Mouse (Mus musculus) CH12.LX (cell line): ENCODE results near the gene Hdac11. TPM values are rescaled to one million over a fixed set of nuclear protein-coding genes. Genes with fewer than 3 reads are reported as not detected.

Experiments
- DNase-seq: peaks from one replicate; pipeline ENCODE4 v3.0.0-alpha.2; 2013; ENCODE audit errors: extremely low read depth
- H3K27ac ChIP-seq: 2 replicates; pipeline ENCODE4 v1.5.1; 2012; ENCODE audit warnings: low read depth, mild to moderate bottlenecking, control low read depth, moderate library complexity; ENCODE audit not compliant: insufficient read depth
- H3K27me3 ChIP-seq: replicated peaks from 2 replicates; pipeline ENCODE3; 2012; ENCODE audit warnings: inconsistent platforms
- H3K36me3 ChIP-seq, 2 experiments: replicated peaks in 1 of 2; 2 replicates each; pipeline versions ENCODE3 to v1.6.1; 2012; ENCODE audit warnings: inconsistent platforms in 1 of 2, low read length in 1 of 2, mild to moderate bottlenecking in 1 of 2, mixed read lengths in 1 of 2, moderate library complexity in 1 of 2; ENCODE audit not compliant: control insufficient read depth in 1 of 2, insufficient read depth in 1 of 2
- H3K4me1 ChIP-seq, 2 experiments: 2 replicates each; pipeline ENCODE4 v1.6.1; 2012; ENCODE audit warnings: inconsistent platforms in 1 of 2, moderate library complexity in 1 of 2; ENCODE audit not compliant: insufficient read depth in 2 of 2, control insufficient read depth in 1 of 2
- H3K4me2 ChIP-seq: 2 replicates; pipeline ENCODE4 v1.6.1; 2012; ENCODE audit warnings: low read depth, mild to moderate bottlenecking, control low read depth; ENCODE audit not compliant: poor library complexity, insufficient read depth, severe bottlenecking
- H3K4me3 ChIP-seq, 3 experiments: fragments of 150-350 bp in 1 of 3; sonication (generic) in 1 of 3; replicated peaks in 1 of 3; 2 replicates each; pipeline versions ENCODE3 to v1.5.1; 2011 to 2012; ENCODE audit warnings: low read depth in 2 of 3, low read length in 2 of 3, mild to moderate bottlenecking in 2 of 3, moderate library complexity in 2 of 3, control low read depth in 1 of 3, improper control_type of control experiment in 1 of 3, inconsistent platforms in 1 of 3, mixed read lengths in 1 of 3; ENCODE audit not compliant: poor library complexity in 1 of 3
- H3K79me2 ChIP-seq: replicated peaks from 2 replicates; pipeline ENCODE4 v1.6.1; 2012; ENCODE audit warnings: mild to moderate bottlenecking, moderate library complexity; ENCODE audit not compliant: control insufficient read depth, poor library complexity, insufficient read depth, severe bottlenecking; ENCODE audit errors: extremely low read depth
- H3K9ac ChIP-seq: 2 replicates; pipeline ENCODE4 v1.6.1; 2012; ENCODE audit warnings: low read depth, mild to moderate bottlenecking, control low read depth, moderate library complexity; ENCODE audit not compliant: insufficient read depth
- H3K9me3 ChIP-seq: replicated peaks from 2 replicates; pipeline ENCODE3; 2012; ENCODE audit warnings: low read length, inconsistent platforms, mixed read lengths
- BHLHE40 ChIP-seq: IDR thresholded peaks from 2 replicates; pipeline ENCODE4 v1.6.1; 2011; ENCODE audit warnings: mild to moderate bottlenecking, low read depth, low read length, improper control_type of control experiment
- CHD2 ChIP-seq: IDR thresholded peaks from 2 replicates; pipeline ENCODE4 v1.6.1; 2011; ENCODE audit warnings: low read length, improper control_type of control experiment
- CTCF ChIP-seq, 2 experiments: IDR thresholded peaks in 1 of 2; conservative IDR thresholded peaks in 1 of 2; 2 replicates each; pipeline ENCODE4 v1.5.1; 2011 to 2012; ENCODE audit warnings: low read depth in 2 of 2, low read length in 2 of 2, improper control_type of control experiment in 1 of 2, inconsistent platforms in 1 of 2, mild to moderate bottlenecking in 1 of 2, moderate library complexity in 1 of 2
- E2F4 ChIP-seq: IDR thresholded peaks from 2 replicates; pipeline ENCODE4 v1.6.1; 2011; ENCODE audit warnings: low read depth, low read length, improper control_type of control experiment; ENCODE audit not compliant: insufficient replicate concordance
- EP300 ChIP-seq: IDR thresholded peaks from 2 replicates; pipeline ENCODE4 v1.6.1; 2011; ENCODE audit warnings: low read length, improper control_type of control experiment
- ETS1 ChIP-seq: conservative IDR thresholded peaks from 2 replicates; pipeline ENCODE4 v1.6.1; 2012; ENCODE audit warnings: low read depth, mild to moderate bottlenecking, inconsistent platforms, low read length, improper control_type of control experiment, moderate library complexity
- HCFC1 ChIP-seq: IDR thresholded peaks from 2 replicates; pipeline ENCODE4 v1.6.1; 2012; ENCODE audit warnings: low read depth, mild to moderate bottlenecking, inconsistent platforms, low read length, improper control_type of control experiment
- IRF4 ChIP-seq: IDR thresholded peaks from 2 replicates; pipeline ENCODE4 v1.6.1; 2014; ENCODE audit warnings: low read depth, mild to moderate bottlenecking, inconsistent platforms, low read length, improper control_type of control experiment
- JUN ChIP-seq: IDR thresholded peaks from 2 replicates; pipeline ENCODE4 v1.6.1; 2011; ENCODE audit warnings: low read depth, mild to moderate bottlenecking, low read length, improper control_type of control experiment, moderate library complexity; ENCODE audit not compliant: insufficient read depth
- KAT2A ChIP-seq: IDR thresholded peaks from 2 replicates; pipeline ENCODE4 v1.6.1; 2012; ENCODE audit warnings: low read length, improper control_type of control experiment, inconsistent platforms; ENCODE audit not compliant: insufficient replicate concordance
- MAFK ChIP-seq: IDR thresholded peaks from 2 replicates; pipeline ENCODE4 v1.6.1; 2011; ENCODE audit warnings: low read length, improper control_type of control experiment; ENCODE audit not compliant: insufficient replicate concordance
- MAX ChIP-seq: IDR thresholded peaks from 2 replicates; pipeline ENCODE4 v1.6.1; 2011; ENCODE audit warnings: low read length, improper control_type of control experiment
- MEF2A ChIP-seq: IDR thresholded peaks from 2 replicates; pipeline ENCODE4 v1.6.1; 2014; ENCODE audit warnings: low read depth, mild to moderate bottlenecking, inconsistent platforms, low read length, improper control_type of control experiment, borderline replicate concordance
- NELFE ChIP-seq: IDR thresholded peaks from 2 replicates; pipeline ENCODE4 v1.6.1; 2011; ENCODE audit warnings: low read depth, low read length, improper control_type of control experiment
- PAX5 ChIP-seq: IDR thresholded peaks from 2 replicates; pipeline ENCODE4 v1.6.1; 2012; ENCODE audit warnings: low read length, inconsistent platforms, mixed read lengths
- RCOR1 ChIP-seq: conservative IDR thresholded peaks from 2 replicates; pipeline ENCODE4 v1.6.1; 2012; ENCODE audit warnings: low read depth, mild to moderate bottlenecking, inconsistent platforms, low read length, improper control_type of control experiment
- TCF12 ChIP-seq: IDR thresholded peaks from 2 replicates; pipeline ENCODE4 v1.6.1; 2014; ENCODE audit warnings: low read depth, mild to moderate bottlenecking, inconsistent platforms, low read length, improper control_type of control experiment
- UBTF ChIP-seq: IDR thresholded peaks from 2 replicates; pipeline ENCODE4 v1.6.1; 2012; ENCODE audit warnings: low read depth, mild to moderate bottlenecking, inconsistent platforms, low read length, improper control_type of control experiment, moderate library complexity
- USF1 ChIP-seq: IDR thresholded peaks from 2 replicates; pipeline ENCODE4 v1.6.1; 2014; ENCODE audit warnings: low read depth, mild to moderate bottlenecking, inconsistent platforms, low read length, improper control_type of control experiment
- USF2 ChIP-seq: conservative IDR thresholded peaks from 2 replicates; pipeline ENCODE4 v1.6.1; 2011; ENCODE audit warnings: low read depth, low read length, improper control_type of control experiment
- dilution Hi-C: fragments of 300-500 bp; cut with MboI; formaldehyde crosslinking; loops from 2 replicates; pipeline ENCODE4 v1.14.3; 2020; ENCODE audit warnings: low sequenced_read_pairs; ENCODE audit not compliant: extremely low pct_unique_long_range_greater_than_20kb, extremely low pct_ligation_motif_present
- in situ Hi-C: fragments of 300-500 bp; cut with MboI; formaldehyde crosslinking; loops from 3 replicates; pipeline ENCODE4 v1.14.3; 2019; ENCODE audit warnings: low sequenced_read_pairs, low pct_ligation_motif_present, low pct_unique_long_range_greater_than_20kb, mixed read lengths
- polyA plus RNA-seq: library from polyadenylated mRNA; unstranded; fragments of >175 nt; gene quantifications from 2 replicates; pipeline ENCODE4 v1.2.1, GENCODE M21; 2012; ENCODE audit warnings: low read depth; ENCODE audit not compliant: insufficient read length
- total RNA-seq, 2 experiments: library from RNA; depleted of rRNA; stranded (reverse); fragments of 300-350 nt in 1 of 2; fragments of >200 nt in 1 of 2; gene quantifications; 2 replicates each; pipeline ENCODE4 v1.2.3; 2012 to 2014

Hdac11 gene
- total and polyA plus RNA-seq, 3 experiments, result 0.53 to 2.1 TPM; not detected in 1

GRCm38 (mm10) chr6:91218871-91219270, 62.4 kb downstream of the Hdac11 start:
- H3K4me1 ChIP-seq, result no peaks in the 10 kb centered on the region
- dilution Hi-C loops (no loop called here), in situ Hi-C loops (no loop called here)
- H3K27me3 ChIP-seq, result peaks cover 96% of the 10 kb centered on the region
- H3K27ac ChIP-seq, result no peak overlapping the region
- no peak for DNase-seq
- no peaks in the 10 kb centered on the region for H3K9me3 ChIP-seq
- TF ChIP-seq MAX, result no peak
- no peak for TF ChIP-seq IRF4
- TF ChIP-seq USF2, result no peak
- TF ChIP-seq TCF12, result no peak
- TF ChIP-seq JUN, result no peak
- no peak for TF ChIP-seq USF1
- no peaks in the 10 kb centered on the region for H3K79me2 ChIP-seq
- H3K36me3 ChIP-seq, result no peaks in the 10 kb centered on the region
- no peak overlapping the region for H3K4me2 ChIP-seq
- H3K4me3 ChIP-seq, result no peak overlapping the region
- H3K9ac ChIP-seq, result no peak overlapping the region

GRCm38 (mm10) chr6:91220062-91220461, 63.6 kb downstream of the Hdac11 start:
- H3K79me2 ChIP-seq, result no peaks in the 10 kb centered on the region
- dilution Hi-C loops, result no loop called here
- H3K4me1 ChIP-seq, result no peaks in the 10 kb centered on the region
- no peak overlapping the region for H3K4me3 ChIP-seq
- DNase-seq, result no peak
- in situ Hi-C loops, result no loop called here
- no peaks in the 10 kb centered on the region for H3K9me3 ChIP-seq
- H3K27me3 ChIP-seq, result peaks cover 97% of the 10 kb centered on the region
- H3K9ac ChIP-seq, result no peak overlapping the region
- H3K27ac ChIP-seq, result no peak overlapping the region
- H3K4me2 ChIP-seq, result no peak overlapping the region
- H3K36me3 ChIP-seq, result no peaks in the 10 kb centered on the region
- TF ChIP-seq KAT2A (no peak), IRF4 (no peak), NELFE (no peak), HCFC1 (no peak), MEF2A (no peak), PAX5 (no peak), MAFK (no peak), BHLHE40 (no peak), EP300 (no peak), USF2 (no peak), RCOR1 (no peak)
- TF ChIP-seq, all 38 proteins: peak for 0

- no peak overlapping the region for H3K4me3 ChIP-seq
- dilution Hi-C loops (no loop called here), in situ Hi-C loops (no loop called here)
Observed at GRCm38 (mm10) chr6:91221094-91221493, 64.6 kb downstream of the Hdac11 start.

More at GRCm38 (mm10) chr6:91221094-91221493, 64.6 kb downstream of the Hdac11 start:
- TF ChIP-seq MEF2A, result no peak
- TF ChIP-seq E2F4, result no peak
- no peak for TF ChIP-seq CTCF (conservative IDR thresholded peaks at IDR 0.05 in 1 of 2, IDR thresholded peaks at IDR 0.05 in 1 of 2; ENCODE audit: low read depth in 2 of 2, low read length in 2 of 2)
- TF ChIP-seq CHD2, result no peak
- TF ChIP-seq USF1, result no peak
- no peak for TF ChIP-seq UBTF
- TF ChIP-seq ETS1, result no peak
- TF ChIP-seq, all 38 proteins: peak for 0
- H3K36me3 ChIP-seq, result no peaks in the 10 kb centered on the region
- H3K4me1 ChIP-seq, result no peaks in the 10 kb centered on the region
- no peak overlapping the region for H3K27ac ChIP-seq
- H3K9me3 ChIP-seq, result no peaks in the 10 kb centered on the region
- no peaks in the 10 kb centered on the region for H3K79me2 ChIP-seq
- H3K27me3 ChIP-seq, result peaks cover 96% of the 10 kb centered on the region
- H3K9ac ChIP-seq, result no peak overlapping the region
- no peak for DNase-seq
- no peak overlapping the region for H3K4me2 ChIP-seq
